Mouse (Mus musculus): Measurements from ENCODE around the gene Gm7982. TPM values are rescaled to one million over a fixed set of nuclear protein-coding genes. Genes with fewer than 3 reads are reported as not detected.
"Not testable (repeated sequence)": the region's sequence is repeated elsewhere in the genome, so short reads cannot be mapped to it uniquely, and the experiment has no call there.

Gm7982 gene
- total RNA-seq (2015) (not detected in 2 replicates), total RNA-seq (2017) (not detected in 2 replicates)

- ATAC-seq (replicated peaks; ENCODE audit: poor library complexity) = not testable (repeated sequence)
These were observed at the start of gene Gm7982 for GRCm38 (mm10) chr5:95741714-95742113. Gm7982 (plus strand) TSS chr5:95742014.

DNA sequence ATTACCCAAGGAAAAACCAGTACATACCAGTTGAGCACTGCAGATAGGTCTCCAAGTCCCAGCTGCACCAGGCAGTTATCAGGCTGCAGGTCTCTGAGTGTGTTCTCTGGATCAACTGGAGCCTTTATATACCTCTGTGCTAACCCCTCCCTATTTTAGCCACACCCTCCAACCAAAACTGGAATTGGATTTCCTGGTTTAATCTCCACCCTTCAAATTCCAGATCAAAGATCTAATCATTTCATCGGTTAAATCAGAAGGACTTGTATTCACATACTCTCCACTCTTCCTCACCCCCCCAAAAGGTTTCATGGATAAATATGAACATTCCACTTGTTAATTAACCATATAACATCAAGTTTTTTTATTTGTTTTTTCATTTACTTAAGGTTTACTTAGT is 5.7 kb upstream of the Gm7982 start, which contains the start of gene Gm7978:
Gene Gm7978, minus strand, starts transcription at position 101 of the 400 bp plus-strand sequence.
- ATAC-seq (replicated peaks; ENCODE audit: poor library complexity) = not testable (repeated sequence)

DNA sequence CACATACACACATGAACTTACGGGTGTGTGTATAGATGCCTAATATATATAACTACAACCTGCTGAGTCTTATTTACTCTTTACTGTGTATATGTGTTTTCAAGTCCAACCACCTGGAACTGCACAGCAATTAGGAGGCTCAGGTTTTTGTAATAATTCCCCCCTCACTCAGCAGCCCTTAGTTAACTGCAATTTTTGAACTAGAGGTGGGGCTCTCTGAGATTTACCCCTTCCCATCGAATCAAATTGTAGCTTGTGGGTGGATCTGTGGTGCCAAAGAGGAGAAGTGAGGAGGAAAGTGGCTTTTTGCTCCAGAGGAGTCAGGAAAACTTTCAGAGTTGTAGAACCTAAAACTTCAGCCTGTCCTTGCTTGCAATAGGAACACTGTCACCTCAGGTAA is 33.9 kb downstream of the Gm7982 start, which contains the start of gene E330014E10Rik:
Gene E330014E10Rik, plus strand, starts transcription at position 301 of the 400 bp plus-strand sequence.
- ATAC-seq (replicated peaks; ENCODE audit: poor library complexity) = not testable (repeated sequence)

Other genes with a start within 250 kb of the Gm7982 start
- gene Gm3286, start 231.3 kb upstream of the Gm7982 start, total RNA-seq (2015) = not detected in 2 replicates
- not detected in 2 replicates for gene Gm3286, start 231.3 kb upstream of the Gm7982 start, total RNA-seq (2017)
- gene Gm7971, start 147.1 kb upstream of the Gm7982 start, total RNA-seq (2015) = not detected in 2 replicates
- not detected in 2 replicates for gene Gm7971, start 147.1 kb upstream of the Gm7982 start, total RNA-seq (2017)
- gene Gm7978, start 5.8 kb upstream of the Gm7982 start, total RNA-seq (2015) = not detected in 2 replicates
- not detected in 2 replicates for gene Gm7978, start 5.8 kb upstream of the Gm7982 start, total RNA-seq (2017)
- gene E330014E10Rik, start 34.0 kb downstream of the Gm7982 start, total RNA-seq (2015) = not detected in 2 replicates
- gene E330014E10Rik, start 34.0 kb downstream of the Gm7982 start, total RNA-seq (2017) = not detected in 2 replicates
- not detected in 2 replicates for gene Cxcl13, start 214.9 kb downstream of the Gm7982 start, total RNA-seq (2015)
- gene Cxcl13, start 214.9 kb downstream of the Gm7982 start, total RNA-seq (2017) = not detected in 2 replicates

All from megakaryocyte progenitor cell, adult 5-6 weeks (primary cell).